Mouse (Mus musculus): Measurements from ENCODE around the gene Rbfox1.

- TF ChIP-seq CTCF (IDR thresholded peaks at IDR 0.05; ENCODE audit: control insufficient read depth, insufficient read depth, insufficient read length) (no peak), USF1 (IDR thresholded peaks at IDR 0.05; ENCODE audit: low read depth) (no peak), MYOG (IDR thresholded peaks at IDR 0.05; ENCODE audit: control insufficient read depth, extremely low read depth, insufficient read length) (no peak)
Measured at GRCm38 (mm10) chr16:7099506-7100300, 1214.5 kb downstream of the Rbfox1 start.

Measured in C2C12 (cell line).